Mouse (Mus musculus): ENCODE measurements around the gene Nfkb1.

Nfkb1 gene

DNA sequence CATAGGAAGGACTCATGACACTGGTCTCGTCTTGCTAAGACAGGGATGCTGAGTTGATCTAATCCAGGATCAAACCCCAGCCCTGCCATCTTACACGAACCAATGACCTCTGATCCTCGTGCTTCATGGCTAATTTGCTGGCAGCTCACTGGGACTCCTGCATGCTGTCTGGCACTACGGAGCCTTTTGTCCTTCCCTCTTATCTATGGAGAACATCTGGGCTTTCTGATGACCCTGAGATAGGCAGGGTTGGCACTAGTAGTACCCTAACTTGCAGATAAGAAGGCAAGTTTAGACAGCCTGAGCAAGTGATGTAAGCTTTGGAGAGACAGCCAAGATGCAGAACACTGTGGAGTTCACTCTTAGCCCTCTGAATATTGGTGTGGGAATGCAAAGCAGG is 59.5 kb downstream of the Nfkb1 start:
- 76% methylated on average over 4 of the region's 4 CpGs for WGBS

GRCm38 (mm10) chr3:135631096-135631457 is 60.3 kb downstream of the Nfkb1 start:
- WGBS: 63% methylated on average over 10 of the region's 10 CpGs

DNA sequence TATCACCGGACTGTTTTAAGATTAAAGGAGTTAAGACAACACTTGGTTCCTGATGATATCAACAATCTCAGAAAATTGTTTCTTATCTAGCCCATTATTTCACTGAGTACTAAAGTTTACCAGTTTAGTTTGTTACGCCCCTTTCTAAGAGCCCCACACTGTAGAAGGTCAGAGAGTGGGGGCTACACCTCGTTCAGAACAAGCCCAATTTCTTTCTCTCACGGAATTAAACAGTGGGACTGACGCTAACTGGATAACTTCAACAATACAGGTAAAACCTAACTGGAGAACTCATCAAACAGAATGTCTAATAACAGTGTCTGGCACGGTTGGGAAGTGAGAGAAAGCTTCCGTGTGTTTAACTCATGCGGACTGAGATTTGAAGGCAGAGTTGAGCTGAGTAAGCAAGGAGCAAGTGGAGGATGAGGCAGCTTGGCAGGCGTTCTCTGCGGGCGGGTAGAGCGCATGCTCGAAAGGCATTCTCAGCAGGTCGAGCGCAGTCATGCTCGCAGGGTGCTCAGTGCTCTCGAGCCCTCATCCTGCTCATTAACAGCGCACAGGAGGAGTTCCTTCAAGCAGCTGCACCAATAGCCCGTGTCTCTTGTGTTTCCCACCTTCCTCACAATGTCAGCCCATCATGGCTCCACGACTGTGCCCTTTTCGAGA is 60.8 kb downstream of the Nfkb1 start:
- WGBS: 68% methylated on average over 21 of the region's 21 CpGs

- WGBS: 89% methylated on average over 4 of the region's 4 CpGs
Observed at GRCm38 (mm10) chr3:135629830-135630355, 61.5 kb downstream of the Nfkb1 start.

DNA sequence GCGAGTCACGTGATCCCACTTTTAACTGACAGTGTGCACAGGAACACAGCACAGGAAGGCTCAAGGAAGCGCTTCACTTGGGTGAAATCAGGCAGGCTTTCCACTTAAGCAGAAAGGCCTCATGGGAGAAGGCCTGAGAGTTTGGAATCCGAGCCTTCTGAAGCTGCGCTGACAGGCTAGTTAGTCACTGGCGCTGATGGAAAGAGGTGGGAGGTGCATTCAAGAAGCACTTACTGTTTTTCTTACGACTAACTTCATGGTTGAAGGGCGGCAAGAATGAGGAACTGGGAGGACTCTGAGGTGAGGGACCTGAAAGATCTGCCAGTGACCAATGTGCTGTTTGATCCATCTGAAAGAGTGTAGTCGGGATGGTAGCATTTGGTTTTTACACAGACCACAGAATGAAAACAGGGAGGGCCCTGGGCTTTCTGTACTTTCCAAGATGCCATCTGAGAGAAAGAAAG is 62.6 kb downstream of the Nfkb1 start:
- WGBS: 85% methylated on average over 9 of the region's 9 CpGs

GRCm38 (mm10) chr3:135628000-135628705 is 63.2 kb downstream of the Nfkb1 start:
- WGBS: 86% methylated on average over 9 of the region's 9 CpGs

DNA sequence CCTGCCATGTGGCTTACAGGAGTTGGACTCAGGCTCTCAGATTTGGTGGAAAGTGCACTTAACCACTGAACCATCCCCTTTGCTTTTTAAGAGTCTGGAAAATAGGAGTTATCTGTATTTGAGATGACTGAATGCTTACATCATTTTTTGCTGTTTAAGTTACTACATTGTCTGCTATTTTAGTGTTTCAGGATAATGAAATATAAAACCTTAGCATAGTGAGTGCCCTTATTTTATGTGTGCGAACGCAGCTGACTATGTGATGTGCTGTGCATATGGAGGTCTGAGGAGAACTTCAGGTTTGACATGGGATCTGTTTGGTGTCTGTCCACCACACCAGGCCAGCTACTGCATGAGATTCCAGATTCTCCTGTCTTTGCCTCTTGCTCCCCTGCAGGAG is 66.1 kb downstream of the Nfkb1 start:
- 94% methylated on average over 2 of the region's 2 CpGs for WGBS

- WGBS: 87% methylated on average over 7 of the region's 7 CpGs
Observed at GRCm38 (mm10) chr3:135616730-135617129, 74.6 kb downstream of the Nfkb1 start.

GRCm38 (mm10) chr3:135614376-135614775 is 77.0 kb downstream of the Nfkb1 start:
- WGBS: 77% methylated on average over 3 of the region's 3 CpGs

- WGBS: 19% methylated on average over 3 of the region's 3 CpGs
Observed at GRCm38 (mm10) chr3:135610221-135610620, 81.1 kb downstream of the Nfkb1 start.

- WGBS: 83% methylated on average over 24 of the region's 24 CpGs
Observed at GRCm38 (mm10) chr3:135607660-135608473, 83.5 kb downstream of the Nfkb1 start.

GRCm38 (mm10) chr3:135607021-135607420 is 84.3 kb downstream of the Nfkb1 start:
- 70% methylated on average over 9 of the region's 9 CpGs for WGBS

DNA sequence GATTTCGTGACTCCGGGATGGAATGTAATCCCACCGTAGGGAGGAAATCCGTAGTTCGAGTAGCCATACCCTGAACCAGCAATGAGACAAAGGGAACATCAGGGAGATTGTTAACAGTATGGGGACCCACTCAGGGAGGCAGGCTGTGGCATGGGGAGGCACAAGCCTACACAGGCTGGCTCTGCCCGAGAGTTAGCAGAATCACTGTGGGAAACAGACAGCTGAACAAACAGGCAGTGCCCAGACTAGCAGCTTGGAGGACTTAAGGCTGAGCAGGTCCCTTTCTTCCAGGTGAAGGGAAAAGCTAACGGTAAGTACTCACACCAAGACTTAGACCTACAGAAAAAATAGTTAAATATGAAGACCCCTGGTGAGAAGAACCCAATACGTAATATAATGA is 84.8 kb downstream of the Nfkb1 start:
- WGBS: 91% methylated on average over 8 of the region's 8 CpGs

DNA sequence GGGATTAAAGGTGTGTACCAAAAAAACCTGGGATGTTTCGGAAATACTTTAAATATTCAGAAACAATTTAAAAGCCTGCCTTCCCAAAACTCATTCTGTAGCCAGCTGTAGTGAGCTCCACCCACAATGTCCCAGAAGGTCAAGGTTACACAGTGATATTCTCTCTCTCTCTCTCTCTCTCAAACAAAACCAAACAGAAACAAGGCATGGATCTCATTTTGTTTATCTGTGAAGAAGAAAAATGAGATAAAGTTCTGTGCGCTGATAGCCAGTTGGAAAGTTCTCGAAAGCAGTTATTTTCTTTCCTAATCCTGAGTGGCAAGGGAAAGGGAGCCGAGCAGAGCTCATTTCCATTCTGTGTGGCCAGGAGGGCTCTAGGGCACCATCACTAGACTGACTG is 85.9 kb downstream of the Nfkb1 start:
- WGBS: 81% methylated on average over 4 of the region's 4 CpGs

DNA sequence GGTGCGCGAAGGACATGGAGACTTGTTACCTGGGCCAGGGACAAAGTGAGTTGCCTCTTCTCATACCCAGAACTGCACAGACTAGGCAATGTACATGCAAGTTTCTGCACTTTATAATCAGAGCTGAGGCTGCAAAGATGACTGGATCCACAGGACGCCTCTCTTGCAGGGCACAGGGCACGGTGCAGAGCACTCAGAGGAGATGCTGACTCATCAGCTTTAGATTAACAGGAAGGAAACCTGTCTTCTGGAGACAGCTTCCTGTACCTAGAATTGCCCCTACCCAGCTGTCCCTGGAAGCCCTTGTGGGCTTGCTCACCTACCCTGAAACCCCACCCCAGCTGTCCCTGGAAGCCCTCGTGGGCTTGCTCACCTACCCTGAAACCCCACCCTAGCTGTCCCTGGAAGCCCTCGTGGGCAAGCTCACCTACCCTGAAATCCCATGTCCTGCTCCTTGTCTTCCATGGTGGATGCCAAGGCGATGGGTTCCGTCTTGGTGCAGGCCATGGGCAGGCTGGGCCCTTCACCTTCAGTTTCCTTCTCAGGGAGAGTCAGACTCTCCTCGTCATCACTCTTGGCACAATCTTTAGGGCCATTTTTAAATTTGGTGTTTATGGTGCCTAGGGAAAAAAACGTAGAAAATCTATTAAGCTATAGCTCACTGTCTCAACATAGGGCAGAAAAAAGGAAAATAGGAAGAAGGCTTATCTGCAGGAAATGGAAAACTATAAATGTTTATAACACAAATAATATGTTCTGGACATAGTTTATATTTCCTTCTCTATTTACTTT is 86.5 kb downstream of the Nfkb1 start:
- 79% methylated on average over 10 of the region's 10 CpGs for WGBS

DNA sequence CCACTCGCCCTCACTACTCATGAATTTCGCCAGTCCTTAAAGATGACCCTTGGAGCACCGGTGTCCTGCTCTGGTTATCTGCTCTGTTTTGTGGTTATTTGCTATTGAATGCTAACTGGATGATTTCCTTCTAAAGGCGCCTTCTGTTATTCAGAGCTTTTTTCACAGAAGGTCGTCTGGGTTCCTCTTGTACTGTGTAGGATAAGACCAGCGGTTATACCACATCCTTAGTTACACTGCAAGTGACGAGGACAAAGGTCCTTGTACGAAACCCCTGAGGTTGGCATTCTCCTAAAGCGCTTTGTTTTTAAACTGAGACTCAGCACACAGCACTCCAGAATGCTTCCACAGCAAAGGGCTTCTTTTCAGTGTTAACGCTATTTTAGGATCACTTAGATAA is 88.6 kb downstream of the Nfkb1 start:
- 68% methylated on average over 10 of the region's 10 CpGs for WGBS

- 78% methylated on average over 3 of the region's 3 CpGs for WGBS
Observed at GRCm38 (mm10) chr3:135598355-135598754, 93.0 kb downstream of the Nfkb1 start.

- WGBS: 58% methylated on average over 4 of the region's 4 CpGs
Observed at GRCm38 (mm10) chr3:135597014-135597413, 94.3 kb downstream of the Nfkb1 start.

GRCm38 (mm10) chr3:135594238-135594917 is 97.0 kb downstream of the Nfkb1 start:
- WGBS: 67% methylated on average over 21 of the region's 21 CpGs

DNA sequence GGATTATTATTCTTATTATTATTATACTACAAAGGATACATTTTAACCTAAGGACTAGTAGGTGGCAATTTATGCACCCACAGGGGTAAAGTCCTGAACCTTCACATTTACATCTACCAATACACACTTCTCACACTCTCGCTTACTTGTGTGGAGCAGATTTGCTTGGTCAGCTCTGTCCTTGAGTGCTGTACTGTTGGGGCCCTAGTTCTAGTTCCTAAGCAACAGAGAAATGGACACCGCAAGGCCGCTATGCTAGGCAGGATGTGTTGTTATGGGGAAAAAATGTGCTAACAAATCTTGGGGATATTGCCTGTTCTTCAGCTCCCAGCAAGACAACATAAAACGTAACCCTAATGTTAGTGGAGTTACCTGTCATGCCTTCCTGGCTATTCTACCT is 99.3 kb downstream of the Nfkb1 start:
- WGBS: 89% methylated on average over 4 of the region's 4 CpGs

DNA sequence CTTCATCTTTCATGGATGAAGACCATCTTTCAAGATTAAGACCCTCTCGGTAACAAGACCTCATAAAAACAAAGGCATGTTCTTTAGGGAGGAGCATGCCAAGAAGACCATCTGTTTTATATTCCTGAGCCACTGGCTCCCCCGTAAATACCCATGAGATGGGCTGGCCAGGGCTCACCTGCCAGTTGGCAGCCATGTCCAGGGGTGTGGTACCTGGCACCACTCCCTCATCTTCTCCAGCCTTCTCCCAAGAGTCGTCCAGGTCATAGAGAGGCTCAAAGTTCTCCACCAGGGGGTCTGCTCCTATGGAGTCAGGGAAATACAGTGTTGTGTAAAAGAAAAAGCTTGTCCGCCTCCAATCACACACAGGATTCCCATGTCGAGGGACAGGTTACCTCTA is 100.0 kb downstream of the Nfkb1 start:
- WGBS: 65% methylated on average over 5 of the region's 5 CpGs
